Mouse (Mus musculus): ENCODE measurements at regions not wholly inside any gene's neighbourhood (a gene's known extent, or its start where the extent isn't known, plus 50 kb on each side); places are given as distances from the start of the nearest gene placed in this dataset.

DNA sequence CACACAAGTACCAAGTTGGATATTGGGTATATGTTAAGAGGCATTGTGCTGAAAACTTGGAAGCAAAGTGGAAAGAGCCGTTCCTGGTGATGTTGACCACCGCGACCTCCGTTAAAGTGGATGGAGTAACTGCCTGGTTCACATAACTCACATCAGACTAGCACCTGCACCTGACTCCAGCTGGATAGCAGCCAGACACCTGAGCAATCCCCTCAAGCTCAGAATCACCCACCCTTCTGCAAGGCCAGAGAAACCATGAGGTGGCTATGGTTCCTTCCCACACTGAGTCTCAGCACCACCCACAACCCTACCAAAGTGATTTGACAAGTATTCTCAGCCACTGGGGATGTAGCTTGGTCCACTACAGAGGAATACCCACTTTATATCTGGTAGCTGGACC, 54.6 kb upstream of the Hephl1 start:
- TF ChIP-seq CTCF (IDR thresholded peaks at IDR 0.05; ENCODE audit: low read depth), result no peak
- no peak for TF ChIP-seq EP300 (IDR thresholded peaks at IDR 0.05; ENCODE audit: low read depth)
